Mouse (Mus musculus): ENCODE data around the gene Pih1d2. TPM values are rescaled to one million over a fixed set of nuclear protein-coding genes. Genes with fewer than 3 reads are reported as not detected.
A peak's percentile ranks its signal among the peaks of the same experiment; 100 is the strongest.

Pih1d2 gene
- polyA plus RNA-seq (2012; rRNA removed) (2.2 and 2.3 TPM in 2 replicates), polyA plus RNA-seq (2014; fragmentation: Nextera tagmentation; extraction: Ambion mirVana) (2.5 and 3.2 TPM in 2 replicates)

DNA sequence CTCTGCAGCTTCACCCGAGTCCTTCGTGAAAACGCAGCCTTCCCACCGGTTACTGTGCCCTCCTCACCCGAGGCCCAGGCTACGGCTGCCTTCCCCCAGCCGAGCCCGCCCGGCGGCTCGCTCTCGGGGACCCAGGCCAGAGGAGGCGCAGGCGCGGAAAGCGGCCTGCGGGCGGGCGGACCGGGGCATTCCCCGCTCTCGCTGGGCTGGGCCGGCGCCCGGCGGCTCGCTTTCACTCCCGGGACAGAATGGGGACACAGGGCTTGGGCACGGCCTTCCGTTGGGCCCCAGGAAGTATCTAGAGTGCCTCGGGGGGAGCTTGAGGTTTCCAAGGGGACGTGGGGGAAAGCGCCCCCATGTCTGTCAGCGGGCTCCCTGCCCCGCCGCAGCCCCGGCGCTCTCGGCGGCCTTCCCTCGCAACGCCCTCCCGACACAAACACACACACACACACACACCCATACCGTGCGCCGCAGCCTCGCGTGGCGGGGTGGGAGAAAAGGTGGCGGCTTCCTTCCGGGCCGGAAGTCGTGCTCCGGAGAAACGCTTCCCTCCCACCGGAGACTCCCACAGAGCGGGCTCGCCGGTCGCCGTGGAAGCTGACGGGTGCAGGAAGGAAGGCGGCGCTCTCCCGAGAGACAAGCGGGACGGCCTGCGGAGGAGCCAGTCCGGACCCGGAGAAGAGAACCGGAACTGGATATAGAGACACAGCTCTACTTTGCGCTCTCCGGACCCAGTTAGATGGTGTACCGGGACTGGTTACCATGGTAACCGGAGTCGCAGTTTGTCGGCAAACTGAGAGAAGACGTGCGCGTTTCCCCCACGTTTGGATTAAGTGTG lies at the start of gene Pih1d2, which contains the start of gene Nkapd1:
Gene Pih1d2, plus strand, starts transcription at position 556 of the 838 bp plus-strand sequence.
Gene Nkapd1, minus strand, starts transcription at position 699 of the 838 bp plus-strand sequence.
- H3K27ac ChIP-seq (replicated peaks; ENCODE audit: low read depth, low read length): peak within 1 kb of the TSS; percentile 89
- under 1% methylated on average over 68 of the region's 81 CpGs for WGBS
- H3K27me3 ChIP-seq (ENCODE audit: control insufficient read depth, insufficient read depth, low read length): no peaks in the 10 kb centered on the region
- H3K4me3 ChIP-seq (replicated peaks; ENCODE audit: low read length): peak within 1 kb of the TSS; percentile 67
- TF ChIP-seq POLR2A (IDR thresholded peaks at IDR 0.05; ENCODE audit: borderline replicate concordance, extremely low read depth, insufficient read depth, insufficient read length): 0 out of 2 replicates have a peak, but pooled peaks have one; percentile 8
- H3K4me2 ChIP-seq (replicated peaks; ENCODE audit: low read depth, low read length, severe bottlenecking): peak within 1 kb of the TSS; percentile 74
- H3K9ac ChIP-seq (ENCODE audit: low read depth, low read length, severe bottlenecking): peak within 1 kb of the TSS; percentile 87
- H3K9me3 ChIP-seq (ENCODE audit: control insufficient read depth, low read length): no peaks in the 10 kb centered on the region
- peaks cover 8% of the 10 kb centered on the region for H3K4me1 ChIP-seq (ENCODE audit: control insufficient read depth, insufficient read depth, low read length)
- DNase-seq (ENCODE audit: low spot score) (peak; percentile 92), ATAC-seq (ENCODE audit: low FRiP score, low read depth) (peak; percentile 94)
- peaks cover 31% of the 10 kb centered on the region for H3K36me3 ChIP-seq (ENCODE audit: control insufficient read depth, insufficient read depth, low read length)

DNA sequence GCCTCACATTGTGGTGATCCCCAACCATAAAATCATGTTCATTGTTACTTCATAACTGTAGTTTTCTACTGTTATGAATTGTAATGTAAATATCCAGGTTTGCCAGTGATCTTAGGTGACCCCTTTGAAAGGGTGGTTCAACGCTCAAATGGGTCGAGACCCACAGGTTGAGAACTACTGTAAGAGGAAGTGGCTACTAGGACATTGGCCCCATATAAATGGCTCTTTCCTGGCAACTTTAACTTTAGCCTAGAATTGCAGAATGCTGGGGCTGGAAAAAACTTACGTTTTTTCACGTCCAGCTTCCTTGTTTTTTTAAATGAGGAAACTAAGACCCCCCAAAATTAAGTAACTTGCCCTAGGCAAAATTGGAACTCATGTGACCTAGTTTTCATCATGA lies 49.7 kb upstream of the Pih1d2 start:
- no peaks in the 10 kb centered on the region for H3K9me3 ChIP-seq (ENCODE audit: control insufficient read depth, low read length)
- no peaks in the 10 kb centered on the region for H3K27me3 ChIP-seq (ENCODE audit: control insufficient read depth, insufficient read depth, low read length)
- DNase-seq (ENCODE audit: low spot score) (no peak), ATAC-seq (ENCODE audit: low FRiP score, low read depth) (no peak)
- H3K36me3 ChIP-seq (ENCODE audit: control insufficient read depth, insufficient read depth, low read length): no peaks in the 10 kb centered on the region
- H3K27ac ChIP-seq (replicated peaks; ENCODE audit: low read depth, low read length): no peak overlapping the region
- no peak for TF ChIP-seq POLR2A (IDR thresholded peaks at IDR 0.05; ENCODE audit: borderline replicate concordance, extremely low read depth, insufficient read depth, insufficient read length)
- 87% methylated on average over 4 of the region's 4 CpGs for WGBS
- no peak overlapping the region for H3K4me2 ChIP-seq (replicated peaks; ENCODE audit: low read depth, low read length, severe bottlenecking)
- H3K4me1 ChIP-seq (ENCODE audit: control insufficient read depth, insufficient read depth, low read length): no peaks in the 10 kb centered on the region
- no peak overlapping the region for H3K4me3 ChIP-seq (replicated peaks; ENCODE audit: low read length)
- no peak overlapping the region for H3K9ac ChIP-seq (ENCODE audit: low read depth, low read length, severe bottlenecking)

DNA sequence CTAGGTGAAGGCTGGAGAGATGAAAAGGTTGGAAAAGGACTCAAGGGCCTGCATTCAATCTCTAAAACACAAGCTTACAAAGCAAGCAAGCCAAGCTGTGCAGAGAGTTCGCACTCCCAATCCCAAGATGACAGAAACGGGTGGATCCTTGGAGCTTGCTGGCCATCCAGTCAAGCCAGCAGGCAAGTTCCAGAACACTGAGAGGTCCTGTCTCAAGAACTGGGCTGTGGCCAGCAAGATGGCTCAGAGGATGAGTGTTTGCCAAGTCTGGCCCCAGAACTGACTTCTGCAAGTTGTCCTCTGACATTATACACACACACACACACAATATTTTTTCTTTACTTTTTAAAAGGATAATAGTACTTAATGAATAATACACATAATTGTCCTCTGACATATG lies 49.2 kb upstream of the Pih1d2 start:
- DNase-seq (ENCODE audit: low spot score) (no peak), ATAC-seq (ENCODE audit: low FRiP score, low read depth) (no peak)
- no peak overlapping the region for H3K4me2 ChIP-seq (replicated peaks; ENCODE audit: low read depth, low read length, severe bottlenecking)
- H3K9me3 ChIP-seq (ENCODE audit: control insufficient read depth, low read length): no peaks in the 10 kb centered on the region
- H3K4me1 ChIP-seq (ENCODE audit: control insufficient read depth, insufficient read depth, low read length): no peaks in the 10 kb centered on the region
- H3K27ac ChIP-seq (replicated peaks; ENCODE audit: low read depth, low read length): no peak overlapping the region
- no peak overlapping the region for H3K9ac ChIP-seq (ENCODE audit: low read depth, low read length, severe bottlenecking)
- H3K36me3 ChIP-seq (ENCODE audit: control insufficient read depth, insufficient read depth, low read length): no peaks in the 10 kb centered on the region
- TF ChIP-seq POLR2A (IDR thresholded peaks at IDR 0.05; ENCODE audit: borderline replicate concordance, extremely low read depth, insufficient read depth, insufficient read length): no peak
- no peaks in the 10 kb centered on the region for H3K27me3 ChIP-seq (ENCODE audit: control insufficient read depth, insufficient read depth, low read length)
- no peak overlapping the region for H3K4me3 ChIP-seq (replicated peaks; ENCODE audit: low read length)
- WGBS: 88% methylated on average over 2 of the region's 2 CpGs

DNA sequence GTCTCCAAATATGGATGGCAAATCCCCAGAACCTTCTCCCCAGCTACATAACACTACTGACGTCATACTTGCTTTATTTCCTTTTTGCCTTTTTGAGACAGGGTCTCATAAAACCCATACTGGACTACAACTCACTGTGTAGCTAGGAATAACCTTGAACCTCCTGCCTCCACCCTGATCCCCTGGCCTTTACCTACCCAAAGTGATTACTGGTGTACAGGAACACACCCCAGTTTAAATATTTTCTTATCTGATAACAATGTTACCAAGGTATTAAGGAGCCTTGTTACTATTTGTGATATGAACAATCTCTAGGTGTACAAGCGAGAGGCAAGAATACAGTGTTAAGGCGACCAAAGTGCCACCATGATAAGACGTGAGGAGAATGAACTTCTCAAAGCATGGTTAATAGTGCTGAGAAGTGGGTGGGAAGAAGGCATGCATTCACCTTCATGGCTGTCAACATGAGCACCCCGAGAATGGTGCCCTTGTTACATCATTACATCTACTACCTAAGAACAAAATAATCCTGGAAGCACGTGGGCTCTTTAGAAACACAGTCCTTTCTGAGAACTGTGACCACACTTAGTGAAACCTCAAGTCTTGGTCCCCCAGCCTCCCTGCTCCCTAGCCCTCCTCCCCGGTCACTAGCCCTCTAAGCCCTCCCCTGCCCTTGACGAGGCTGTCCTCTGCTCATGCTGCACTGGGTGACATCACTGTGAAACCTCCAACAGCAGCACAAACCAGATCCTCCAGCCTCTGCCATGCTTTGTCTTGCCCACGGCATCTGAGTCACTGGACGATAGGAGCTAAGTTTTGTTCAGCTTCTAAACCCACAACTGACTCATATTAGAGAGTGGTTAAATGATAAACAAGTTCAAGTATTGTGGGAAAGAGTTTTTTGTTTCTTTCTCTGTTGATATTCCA lies 47.3 kb upstream of the Pih1d2 start:
- H3K4me3 ChIP-seq (replicated peaks; ENCODE audit: low read length): no peak overlapping the region
- H3K27ac ChIP-seq (replicated peaks; ENCODE audit: low read depth, low read length): no peak overlapping the region
- no peak for DNase-seq (ENCODE audit: low spot score)
- no peak for TF ChIP-seq POLR2A (IDR thresholded peaks at IDR 0.05; ENCODE audit: borderline replicate concordance, extremely low read depth, insufficient read depth, insufficient read length)
- 70% methylated on average over 10 of the region's 10 CpGs for WGBS
- ATAC-seq (ENCODE audit: low FRiP score, low read depth): no peak
- no peaks in the 10 kb centered on the region for H3K36me3 ChIP-seq (ENCODE audit: control insufficient read depth, insufficient read depth, low read length)
- no peaks in the 10 kb centered on the region for H3K27me3 ChIP-seq (ENCODE audit: control insufficient read depth, insufficient read depth, low read length)
- H3K4me1 ChIP-seq (ENCODE audit: control insufficient read depth, insufficient read depth, low read length): no peaks in the 10 kb centered on the region
- H3K9ac ChIP-seq (ENCODE audit: low read depth, low read length, severe bottlenecking): no peak overlapping the region
- H3K9me3 ChIP-seq (ENCODE audit: control insufficient read depth, low read length): no peaks in the 10 kb centered on the region
- no peak overlapping the region for H3K4me2 ChIP-seq (replicated peaks; ENCODE audit: low read depth, low read length, severe bottlenecking)

DNA sequence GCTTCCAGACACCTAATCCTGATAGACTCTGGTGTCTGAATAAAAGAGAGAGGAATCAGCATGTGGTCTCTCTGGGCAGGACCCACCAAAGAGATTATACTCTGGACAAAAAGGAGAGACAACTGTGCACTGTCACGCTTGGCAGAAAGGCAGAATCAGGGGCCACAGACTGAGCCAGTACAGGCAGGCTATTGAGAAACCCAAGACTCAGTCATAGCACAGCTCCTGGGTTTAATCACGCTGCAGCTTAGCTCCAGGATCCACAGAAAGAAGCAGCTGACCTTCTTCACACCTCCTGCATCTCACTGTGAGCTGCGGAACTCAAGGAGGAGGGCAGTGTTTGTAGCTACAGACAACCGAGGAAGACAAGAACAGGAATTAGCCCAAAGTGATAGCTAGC lies 36.8 kb upstream of the Pih1d2 start:
- Histone ChIP-seq H3K27ac (replicated peaks; ENCODE audit: low read depth, low read length) (no peak overlapping the region), H3K9me3 (ENCODE audit: control insufficient read depth, low read length) (no peaks in the 10 kb centered on the region), H3K36me3 (ENCODE audit: control insufficient read depth, insufficient read depth, low read length) (no peaks in the 10 kb centered on the region), H3K4me3 (replicated peaks; ENCODE audit: low read length) (no peak overlapping the region), H3K9ac (ENCODE audit: low read depth, low read length, severe bottlenecking) (no peak overlapping the region), H3K4me1 (ENCODE audit: control insufficient read depth, insufficient read depth, low read length) (no peaks in the 10 kb centered on the region), H3K27me3 (ENCODE audit: control insufficient read depth, insufficient read depth, low read length) (no peaks in the 10 kb centered on the region), H3K4me2 (replicated peaks; ENCODE audit: low read depth, low read length, severe bottlenecking) (no peak overlapping the region)
- no peak for DNase-seq (ENCODE audit: low spot score)
- ATAC-seq (ENCODE audit: low FRiP score, low read depth): no peak
- 31% methylated on average over 4 of the region's 4 CpGs for WGBS
- TF ChIP-seq POLR2A (IDR thresholded peaks at IDR 0.05; ENCODE audit: borderline replicate concordance, extremely low read depth, insufficient read depth, insufficient read length): no peak

Measured in limb, embryonic 14.5 days (tissue).